Mouse (Mus musculus) liver, embryonic 12.5 days (tissue): ENCODE measurements around the gene Dram1. TPM values are rescaled to one million over a fixed set of nuclear protein-coding genes. Genes with fewer than 3 reads are reported as not detected.
A peak's percentile ranks its signal among the peaks of the same experiment; 100 is the strongest.
"Not testable (repeated sequence)": the region's sequence is repeated elsewhere in the genome, so short reads cannot be mapped to it uniquely, and the experiment has no call there.

ENCODE experiments used
- ATAC-seq: fragments of 200-750 bp; cut with Nextera tagmentation; 2 replicates; pipeline ENCODE4 v1.8.0; 2017; ENCODE audit warnings: moderate number of reproducible peaks, mild to moderate bottlenecking, moderate library complexity
- H3K27ac ChIP-seq: fragments of 300-500 bp; sonication (generic); 2 replicates; pipeline ENCODE4 v1.5.1; 2016; ENCODE audit warnings: mild to moderate bottlenecking
- H3K27me3 ChIP-seq: fragments of 300-500 bp; sonication (generic); replicated peaks from 2 replicates; pipeline ENCODE4 v1.6.1; 2016; ENCODE audit warnings: mild to moderate bottlenecking, moderate library complexity
- H3K36me3 ChIP-seq: fragments of 300-500 bp; sonication (generic); 2 replicates; pipeline ENCODE4 v1.6.1; 2016; ENCODE audit warnings: mild to moderate bottlenecking, moderate library complexity
- H3K4me1 ChIP-seq: fragments of 300-500 bp; sonication (generic); 2 replicates; pipeline ENCODE4 v1.6.1; 2016
- H3K4me2 ChIP-seq: fragments of 300-500 bp; sonication (generic); 2 replicates; pipeline ENCODE4 v1.6.1; 2016; ENCODE audit warnings: mild to moderate bottlenecking, moderate library complexity
- H3K4me3 ChIP-seq: fragments of 300-500 bp; sonication (generic); 2 replicates; pipeline ENCODE4 v1.5.1; 2016; ENCODE audit warnings: mild to moderate bottlenecking, moderate library complexity
- H3K9ac ChIP-seq: fragments of 300-500 bp; sonication (generic); 2 replicates; pipeline ENCODE4 v1.6.1; 2016; ENCODE audit warnings: mild to moderate bottlenecking, moderate library complexity
- H3K9me3 ChIP-seq: fragments of 300-500 bp; sonication (generic); replicated peaks from 2 replicates; pipeline ENCODE4 v1.6.1; 2016; ENCODE audit warnings: mild to moderate bottlenecking, moderate library complexity
- WGBS: fragments of 180-500 bp; shearing (Covaris S2); methylation state at CpG from one replicate; pipeline ENCODE4 v1.1.7; 2016; ENCODE audit not compliant: insufficient replicate concordance; 5-methylcytosine and 5-hydroxymethylcytosine counted together
- polyA plus RNA-seq: library from polyadenylated mRNA; unstranded; fragments of >200 nt; fragmentation: Nextera tagmentation; extraction: Ambion mirVana; gene quantifications from 2 replicates; pipeline ENCODE4 v1.2.1, GENCODE M21; 2016

Dram1 gene
- polyA plus RNA-seq, 1 experiment from 2014 or later, result 0.64 TPM

GRCm38 (mm10) chr10:88383479-88383878 lies 4.6 kb upstream of the Dram1 start:
- Histone ChIP-seq H3K27me3 (no peaks in the 10 kb centered on the region), H3K4me3 (no peak overlapping the region), H3K9me3 (no peaks in the 10 kb centered on the region), H3K9ac (no peak overlapping the region), H3K36me3 (no peaks in the 10 kb centered on the region), H3K4me2 (no peak overlapping the region), H3K4me1 (peaks cover 70% of the 10 kb centered on the region), H3K27ac (no peak overlapping the region)
- 36% methylated on average over 4 of the region's 4 CpGs for WGBS
- ATAC-seq, result no peak

- Histone ChIP-seq H3K4me2 (no peak overlapping the region), H3K4me1 (peaks cover 71% of the 10 kb centered on the region), H3K9me3 (no peaks in the 10 kb centered on the region), H3K36me3 (no peaks in the 10 kb centered on the region), H3K4me3 (no peak overlapping the region), H3K9ac (no peak overlapping the region), H3K27me3 (no peaks in the 10 kb centered on the region), H3K27ac (no peak overlapping the region)
- ATAC-seq, result no peak
- WGBS, result 24% methylated on average over 6 of the region's 6 CpGs
Measured at GRCm38 (mm10) chr10:88382009-88382408, 3.1 kb upstream of the Dram1 start.

DNA sequence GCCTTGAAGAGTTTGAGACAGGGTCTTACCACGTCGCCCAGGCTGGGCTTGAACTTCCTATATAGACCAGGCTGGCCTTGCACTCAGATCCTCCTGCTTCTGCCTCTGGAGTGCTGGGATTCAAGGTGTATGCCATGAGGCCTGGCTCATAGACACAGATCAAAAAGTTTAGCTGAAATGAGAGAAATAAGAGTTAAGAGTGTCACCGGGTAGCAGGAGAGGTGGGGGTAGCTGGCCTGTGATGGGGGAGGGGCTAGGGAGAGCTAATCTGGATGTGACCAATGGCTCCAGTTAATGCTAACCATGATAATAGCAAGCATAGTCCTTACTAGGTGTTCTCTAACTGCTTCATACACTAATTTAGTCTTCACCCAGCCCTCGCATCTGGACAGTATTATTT lies 2.4 kb upstream of the Dram1 start:
- Histone ChIP-seq H3K4me1 (peaks cover 66% of the 10 kb centered on the region), H3K4me3 (no peak overlapping the region), H3K27ac (no peak overlapping the region), H3K4me2 (peak overlapping the region; percentile 97), H3K36me3 (no peaks in the 10 kb centered on the region), H3K9me3 (no peaks in the 10 kb centered on the region), H3K27me3 (no peaks in the 10 kb centered on the region), H3K9ac (no peak overlapping the region)
- WGBS, result 60% methylated on average over 4 of the region's 4 CpGs
- ATAC-seq, result no peak

- 60% methylated on average over 14 of the region's 14 CpGs for WGBS
- Histone ChIP-seq H3K36me3 (no peaks in the 10 kb centered on the region), H3K4me3 (peak overlapping the region; percentile 73), H3K4me2 (peak overlapping the region; percentile 97), H3K27me3 (0 out of 2 replicates have a peak, but pooled peaks cover 6% of the 10 kb centered on the region), H3K9ac (peak overlapping the region; percentile 76; the same call in 1 of the 2 replicates), H3K27ac (peak overlapping the region; percentile 76; the same call in 1 of the 2 replicates), H3K4me1 (peaks cover 58% of the 10 kb centered on the region), H3K9me3 (no peaks in the 10 kb centered on the region)
- ATAC-seq, result no peak
Measured at GRCm38 (mm10) chr10:88380430-88381060, 1.7 kb upstream of the Dram1 start.

GRCm38 (mm10) chr10:88380002-88380401 lies 1.1 kb upstream of the Dram1 start:
- Histone ChIP-seq H3K4me1 (peaks cover 53% of the 10 kb centered on the region), H3K36me3 (no peaks in the 10 kb centered on the region), H3K9ac (peak overlapping the region; percentile 76), H3K27me3 (0 out of 2 replicates have a peak, but pooled peaks cover 8% of the 10 kb centered on the region), H3K27ac (peak overlapping the region; percentile 76), H3K9me3 (no peaks in the 10 kb centered on the region), H3K4me3 (peak overlapping the region; percentile 73), H3K4me2 (peak overlapping the region; percentile 97)
- ATAC-seq, result peak; percentile 82
- 2% methylated on average over 11 of the region's 11 CpGs for WGBS

GRCm38 (mm10) chr10:88377666-88378065 lies 1.2 kb downstream of the Dram1 start:
- no peaks in the 10 kb centered on the region for H3K9me3 ChIP-seq
- no peak overlapping the region for H3K27ac ChIP-seq
- no peak for ATAC-seq
- 0 out of 2 replicates have a peak, but pooled peaks cover 8% of the 10 kb centered on the region for H3K27me3 ChIP-seq
- peaks cover 39% of the 10 kb centered on the region for H3K4me1 ChIP-seq
- H3K4me2 ChIP-seq, result no peak overlapping the region
- no peak overlapping the region for H3K9ac ChIP-seq
- H3K4me3 ChIP-seq, result no peak overlapping the region
- WGBS, result 51% methylated on average over 4 of the region's 4 CpGs
- no peaks in the 10 kb centered on the region for H3K36me3 ChIP-seq

DNA sequence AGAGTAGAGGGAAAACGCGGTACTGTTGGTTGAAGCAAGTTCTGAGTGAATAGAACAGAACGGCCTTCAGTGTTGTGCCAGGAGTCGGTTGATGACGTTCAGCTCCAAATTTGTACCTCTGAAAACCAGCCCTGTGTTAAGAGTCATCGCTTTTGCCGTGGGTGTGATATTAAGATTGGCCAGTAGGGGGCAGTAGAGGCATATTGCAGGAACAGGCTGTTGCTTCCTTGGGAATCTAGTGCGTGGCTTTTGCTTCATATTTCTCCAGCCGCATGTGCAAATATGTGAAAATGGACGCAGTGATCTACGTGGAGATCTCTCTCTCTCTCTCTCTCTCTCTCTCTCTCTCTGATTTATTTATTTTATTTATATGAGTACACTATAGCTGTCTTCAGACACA lies 2.1 kb downstream of the Dram1 start:
- 9% methylated on average over 11 of the region's 11 CpGs for WGBS
- no peak overlapping the region for H3K27ac ChIP-seq

DNA sequence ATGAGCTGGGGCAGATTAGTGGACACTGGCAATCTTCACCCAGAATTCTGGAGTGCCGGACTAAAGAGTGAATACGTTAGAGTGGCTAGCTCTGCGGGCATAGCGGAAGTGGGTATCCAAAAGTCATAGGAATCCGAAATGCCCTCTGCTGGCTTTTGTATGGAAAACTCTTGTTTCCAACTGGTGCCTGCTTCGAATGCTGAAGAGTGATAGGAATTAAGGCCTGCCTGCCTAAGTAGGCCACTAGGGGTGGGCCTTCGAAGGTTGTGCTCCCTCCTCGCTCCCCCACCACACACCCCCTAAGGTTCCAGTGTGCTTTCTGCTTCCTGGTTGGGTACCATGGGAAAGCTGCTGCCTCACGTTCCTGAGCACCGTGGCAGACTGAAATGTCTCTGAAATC lies 3.9 kb downstream of the Dram1 start:
- H3K4me1 ChIP-seq, result peaks cover 13% of the 10 kb centered on the region
- ATAC-seq, result no peak
- no peaks in the 10 kb centered on the region for H3K36me3 ChIP-seq
- H3K27me3 ChIP-seq, result 0 out of 2 replicates have a peak, but pooled peaks cover 8% of the 10 kb centered on the region
- no peak overlapping the region for H3K4me2 ChIP-seq
- WGBS, result 42% methylated on average over 10 of the region's 10 CpGs
- no peaks in the 10 kb centered on the region for H3K9me3 ChIP-seq
- no peak overlapping the region for H3K27ac ChIP-seq
- no peak overlapping the region for H3K9ac ChIP-seq
- H3K4me3 ChIP-seq, result no peak overlapping the region

More for the DNA sequence above, 2.1 kb downstream of the Dram1 start:
- H3K36me3 ChIP-seq, result no peaks in the 10 kb centered on the region
- H3K9me3 ChIP-seq, result no peaks in the 10 kb centered on the region
- H3K4me3 ChIP-seq, result no peak overlapping the region
- H3K27me3 ChIP-seq, result 0 out of 2 replicates have a peak, but pooled peaks cover 8% of the 10 kb centered on the region
- H3K9ac ChIP-seq, result no peak overlapping the region
- H3K4me1 ChIP-seq, result peaks cover 30% of the 10 kb centered on the region
- ATAC-seq, result no peak
- H3K4me2 ChIP-seq, result no peak overlapping the region

DNA sequence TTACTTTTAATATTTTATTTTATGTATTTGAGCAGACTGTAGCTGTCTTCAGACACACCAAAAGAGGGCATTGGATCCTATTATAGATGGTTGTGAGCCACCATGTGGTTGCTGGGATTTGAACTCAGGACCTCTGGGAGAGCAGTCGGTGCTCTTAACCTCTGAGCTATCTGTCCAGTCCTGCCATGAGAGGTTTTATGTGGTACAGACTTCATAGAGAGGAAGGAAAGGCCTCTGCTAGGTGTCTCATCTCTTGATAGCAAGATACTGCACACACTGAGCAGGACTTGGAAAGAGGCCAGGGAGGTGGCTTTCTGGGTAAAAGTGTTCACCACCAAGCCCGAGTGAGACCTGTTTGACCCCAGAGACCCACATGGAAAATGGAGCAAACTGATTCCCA lies 5.9 kb downstream of the Dram1 start:
- 60% methylated on average over 2 of the region's 2 CpGs for WGBS
- ATAC-seq, H3K4me1 ChIP-seq, H3K27ac ChIP-seq, H3K4me3 ChIP-seq, H3K4me2 ChIP-seq, H3K9me3 ChIP-seq, H3K9ac ChIP-seq, H3K27me3 ChIP-seq, H3K36me3 ChIP-seq: not testable (repeated sequence)

DNA sequence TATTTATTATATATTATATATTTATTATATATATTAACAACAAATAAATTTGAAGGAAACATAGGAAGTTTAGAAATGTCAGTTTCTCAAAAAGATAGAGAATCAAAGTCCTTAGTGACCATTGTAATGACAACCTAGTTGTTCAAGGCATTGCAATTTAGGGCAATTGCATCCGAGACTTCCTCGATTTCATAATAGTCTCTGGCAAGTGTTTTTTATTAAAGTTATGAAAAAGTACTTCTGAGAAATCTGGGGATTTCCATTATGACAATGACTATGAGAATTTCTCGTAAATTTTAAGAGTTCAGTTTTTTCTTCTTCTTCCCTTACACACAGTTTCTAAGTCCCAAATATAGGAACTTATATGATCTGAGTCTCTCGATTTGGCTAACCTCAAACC lies 6.4 kb downstream of the Dram1 start:
- H3K4me1 ChIP-seq, result no peaks in the 10 kb centered on the region
- no peak overlapping the region for H3K4me3 ChIP-seq
- no peak overlapping the region for H3K9ac ChIP-seq
- H3K27ac ChIP-seq, result no peak overlapping the region
- H3K9me3 ChIP-seq, result no peaks in the 10 kb centered on the region
- ATAC-seq, result no peak
- 0 out of 2 replicates have a peak, but pooled peaks cover 8% of the 10 kb centered on the region for H3K27me3 ChIP-seq
- WGBS, result 67% methylated on average over 4 of the region's 4 CpGs
- no peaks in the 10 kb centered on the region for H3K36me3 ChIP-seq
- no peak overlapping the region for H3K4me2 ChIP-seq

- 3% methylated on average over 2 of the region's 2 CpGs for WGBS
- ATAC-seq, result no peak
Measured at GRCm38 (mm10) chr10:88371793-88372192, 7.1 kb downstream of the Dram1 start.

DNA sequence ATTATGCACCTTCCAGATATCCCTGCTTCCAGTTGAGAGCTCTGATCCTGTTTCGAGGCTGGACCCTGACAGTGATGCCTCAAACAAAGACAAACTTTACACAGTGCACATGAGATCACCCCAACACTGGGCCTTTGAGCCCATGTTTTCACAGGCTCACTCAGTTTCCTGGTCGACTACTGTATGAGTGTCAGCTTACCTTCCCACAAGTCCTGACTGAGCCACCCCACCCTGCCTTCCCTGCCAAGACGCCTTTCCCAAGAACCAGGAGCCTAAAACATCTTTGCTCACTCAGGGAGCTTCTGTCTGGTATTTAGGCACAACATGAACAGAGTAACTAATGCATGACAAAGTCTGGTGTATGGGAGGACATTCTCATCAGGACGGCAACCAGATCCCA lies 9.6 kb downstream of the Dram1 start:
- Histone ChIP-seq H3K27me3 (no peaks in the 10 kb centered on the region), H3K4me1 (no peaks in the 10 kb centered on the region), H3K9me3 (no peaks in the 10 kb centered on the region), H3K36me3 (no peaks in the 10 kb centered on the region), H3K27ac (no peak overlapping the region), H3K9ac (no peak overlapping the region), H3K4me3 (no peak overlapping the region), H3K4me2 (no peak overlapping the region)
- ATAC-seq, result no peak
- WGBS, result 53% methylated on average over 4 of the region's 4 CpGs

More at GRCm38 (mm10) chr10:88371793-88372192, 7.1 kb downstream of the Dram1 start:
- Histone ChIP-seq H3K36me3 (no peaks in the 10 kb centered on the region), H3K4me2 (no peak overlapping the region), H3K9ac (no peak overlapping the region), H3K4me3 (no peak overlapping the region), H3K9me3 (no peaks in the 10 kb centered on the region), H3K27me3 (0 out of 2 replicates have a peak, but pooled peaks cover 8% of the 10 kb centered on the region), H3K4me1 (no peaks in the 10 kb centered on the region), H3K27ac (no peak overlapping the region)

- Histone ChIP-seq H3K27me3 (no peaks in the 10 kb centered on the region), H3K27ac (no peak overlapping the region), H3K9ac (no peak overlapping the region), H3K36me3 (no peaks in the 10 kb centered on the region), H3K4me3 (no peak overlapping the region), H3K4me2 (no peak overlapping the region), H3K4me1 (no peaks in the 10 kb centered on the region), H3K9me3 (no peaks in the 10 kb centered on the region)
- 50% methylated on average over 3 of the region's 3 CpGs for WGBS
- no peak for ATAC-seq
Measured at GRCm38 (mm10) chr10:88364221-88364620, 14.7 kb downstream of the Dram1 start.
